In genomic region chr7:13059536-13059935, GRCm38 (mm10) we compare ENCODE assay signal across 31 mouse cellular contexts. TPM values are rescaled to one million over a fixed set of nuclear protein-coding genes. Genes with fewer than 3 reads are reported as not detected.
DNase-seq lines count a peak whose midpoint lies in the region; ATAC-seq lines count a peak whose summit lies in the region.
"Had no signal": no experiment of that assay in that cellular context is flagged by ENCODE, and none has a peak within 500 bp of the region (broad histone marks: within the 10 kb centered on the region; RNA-seq: fewer than 3 reads in every experiment).

No protein-coding gene starts in this region.

- DNase-seq in heart, adult 11 months: peak; percentile 49
- DNase-seq in heart, adult 8-10 months (ENCODE audit: low spot score): no peak
- DNase-seq in R1 (ENCODE audit: low read depth, low spot score): peak; percentile 98
- DNase-seq in frontal cortex, adult 2 months (ENCODE audit: extremely low spot score in 1 of 2, low spot score in 1 of 2): no peak
- DNase-seq: adrenal gland, adult 8-10 months; adrenal gland, postnatal 14 days; adrenal gland, postnatal 36 days; B cell, adult 2 months; cerebellum, adult 11 months; cerebellum, adult 18-20 months; cerebellum, adult 8-10 months; cerebellum, adult 9-11 months; cerebellum, postnatal 14 days; cerebellum, postnatal 36 days; embryo, embryonic 11 days; forebrain, postnatal 0 days had no signal

- ATAC-seq in cerebellum, adult (ENCODE audit: insufficient number of reproducible peaks, low FRiP score, low TSS enrichment): no peak
- ATAC-seq: activated CD4-positive, CD25-positive, alpha-beta regulatory T cell, adult 4 months; CD4-positive, CD25-positive, alpha-beta regulatory T cell, adult 4 months; forebrain, embryonic 14.5 days; forebrain, postnatal 0 days; Patski had no signal

RNA-seq across cellular contexts. Expression of gene Mzf1, which starts 5.0 kb away (rescaled TPM):
- total RNA-seq in heart, adult 8-10 months (2022): under 1 TPM; 0.19 to 0.60 (median 0.29) TPM
- polyA plus RNA-seq in frontal cortex, adult 2 months (2012; rRNA removed): 15.4 and 16.7 TPM in 2 replicates

RNA-seq across cellular contexts. Expression of gene Ube2m, which starts 21.5 kb away (rescaled TPM):
- 100 to 1,000 TPM; 204 to 216 (median 210) TPM for total RNA-seq in heart, adult 8-10 months (2022)
- polyA plus RNA-seq in frontal cortex, adult 2 months (2012; rRNA removed): 362 and 411 TPM in 2 replicates

RNA-seq across cellular contexts. Expression of gene Chmp2a, which starts 24.9 kb away (rescaled TPM):
- total RNA-seq in heart, adult 8-10 months (2022): 100 to 1,000 TPM; 142 to 153 (median 147) TPM
- 239 and 244 TPM in 2 replicates for polyA plus RNA-seq in frontal cortex, adult 2 months (2012; rRNA removed)

RNA-seq across cellular contexts. Expression of gene Vmn1r85, which starts 35.4 kb away (rescaled TPM):
- total RNA-seq in heart, adult 8-10 months (2022): not detected
- polyA plus RNA-seq in frontal cortex, adult 2 months (2012; rRNA removed): 0.06 TPM in 1 of 2 replicates, not detected in the other
- total RNA-seq: adrenal gland, adult 18-20 months; adrenal gland, adult 8-10 months; adrenal gland, postnatal 14 days; adrenal gland, postnatal 36 days; CH12.LX; common myeloid progenitor, adult 5-6 weeks had no signal
- polyA plus RNA-seq: CD4-positive, CD25-positive, alpha-beta regulatory T cell, adult 4 months; embryonic facial prominence, embryonic 11.5 days; embryonic facial prominence, embryonic 13.5 days; embryonic facial prominence, embryonic 15.5 days; erythroblast, embryonic 14.5 days; forebrain, embryonic 10.5 days; forebrain, embryonic 12.5 days; G1E; Patski had no signal

RNA-seq across cellular contexts. Expression of gene Zbtb45, which starts 49.7 kb away (rescaled TPM):
- total RNA-seq in heart, adult 8-10 months (2022): 10 to 100 TPM in 1 of 4 experiments, 1 to 10 TPM in 3; 6.9 to 11.3 (median 7.2) TPM
- 34.3 and 36.8 TPM in 2 replicates for polyA plus RNA-seq in frontal cortex, adult 2 months (2012; rRNA removed)

Comparison
In these comparisons a context has a peak if more than half of its experiments do, and no peak if none do; other contexts are left out.
1. DNase-seq: peak in heart, adult 11 months (single experiment) and R1 (single experiment); none in heart, adult 8-10 months (single experiment) and frontal cortex, adult 2 months (0 of 2).